Comparison of ENCODE assay signal across 11 mouse cellular contexts in genomic region chr9:29055637-29056036, GRCm38 (mm10).
"Had no signal": no experiment of that assay in that cellular context is flagged by ENCODE, and none has a peak within 500 bp of the region (broad histone marks: within the 10 kb centered on the region; RNA-seq: fewer than 3 reads in every experiment).

No protein-coding gene starts in this region.

- ATAC-seq: liver, postnatal 0 days; lung, postnatal 0 days; midbrain, embryonic 13.5 days; midbrain, embryonic 15.5 days had no signal

- DNase-seq: liver, postnatal 0 days; lung, adult 2 months; lung, postnatal 14 days; lung, postnatal 36 days; right cerebral cortex, postnatal 14 days; thymus, adult 2 months; thymus, postnatal 25 days; thymus, postnatal 4 days had no signal
